ENCODE assay signal across 8 mouse cellular contexts in genomic region chr2:35336388-35337280, GRCm38 (mm10). TPM values are rescaled to one million over a fixed set of nuclear protein-coding genes. Genes with fewer than 3 reads are reported as not detected.
DNase-seq lines count a peak whose midpoint lies in the region; ATAC-seq and TF ChIP-seq lines count a peak whose summit lies in the region.

Stom (minus strand) TSS chr2:35336976.

- H3K4me2 ChIP-seq in hindbrain, postnatal 0 days (ENCODE audit: low read depth, low read length) = peak within 1 kb of the TSS; percentile 60

- peak within 1 kb of the TSS; percentile 93 for H3K4me3 ChIP-seq in gastrocnemius, adult 2 months
- peak within 1 kb of the TSS; percentile 47 for H3K4me3 ChIP-seq in hindbrain, postnatal 0 days (ENCODE audit: low read length)
- peak within 1 kb of the TSS; percentile 66 for H3K4me3 ChIP-seq in left cerebral cortex, adult 2 months

- TF ChIP-seq CTCF in gastrocnemius, adult 2 months (IDR thresholded peaks at IDR 0.05) = peak; percentile 7; the same call in 1 of the 2 replicates
- 0 out of 2 replicates have a peak, but pooled peaks have one; percentile 40 for TF ChIP-seq CTCF in hindbrain, postnatal 0 days (IDR thresholded peaks at IDR 0.05; ENCODE audit: low read depth)
- no peak; the same call in 1 of the 2 replicates for TF ChIP-seq CTCF in left cerebral cortex, adult 2 months (IDR thresholded peaks at IDR 0.05)

- no peaks in the 10 kb centered on the region for H3K27me3 ChIP-seq in hindbrain, postnatal 0 days (ENCODE audit: insufficient read depth, low read length)

- H3K36me3 ChIP-seq in hindbrain, postnatal 0 days (ENCODE audit: insufficient read depth, low read length) = no peaks in the 10 kb centered on the region

- intact Hi-C loops in gastrocnemius, adult 2 months (cut with DNase I) = no loop called here
- intact Hi-C loops in left cerebral cortex, adult 2 months (cut with DNase I) = no loop called here

- H3K27ac ChIP-seq in gastrocnemius, adult 2 months = peak within 1 kb of the TSS; percentile 96
- H3K27ac ChIP-seq in hindbrain, postnatal 0 days = peak within 1 kb of the TSS; percentile 62
- H3K27ac ChIP-seq in left cerebral cortex, adult 2 months = peak within 1 kb of the TSS; percentile 60

- no peaks in the 10 kb centered on the region for H3K4me1 ChIP-seq in hindbrain, postnatal 0 days (ENCODE audit: insufficient read depth, low read length)

- no peaks in the 10 kb centered on the region; the same call in 1 of the 2 replicates for H3K9me3 ChIP-seq in hindbrain, postnatal 0 days (ENCODE audit: low read length)

- DNase-seq in ZHBTc4 (ENCODE audit: low read depth, low spot score) = peak; percentile 100
- DNase-seq in gastrocnemius, adult 2 months = peak; percentile 100
- peak; percentile 99 for DNase-seq in hindbrain, postnatal 0 days (ENCODE audit: low spot score)
- DNase-seq in left cerebral cortex, adult 2 months (ENCODE audit: extremely low spot score in 1 of 2, low spot score in 2 of 2) = peak; percentile 95 to 96
- peak; percentile 95 to 97 for DNase-seq in right cerebral cortex, adult 2 months (ENCODE audit: low spot score in 2 of 2)
- DNase-seq in urinary bladder, postnatal 14 days (ENCODE audit: low spot score) = peak; percentile 100

- under 1% methylated on average over 45 of the region's 45 CpGs for WGBS in hindbrain, postnatal 0 days

- ATAC-seq in common myeloid progenitor, adult 5-6 weeks (replicated peaks; ENCODE audit: low read depth, poor library complexity, severe bottlenecking) = peak; percentile 92
- ATAC-seq in hindbrain, postnatal 0 days = peak; percentile 99
- peak; percentile 97 for ATAC-seq in megakaryocyte, adult 5-6 weeks (ENCODE audit: poor library complexity, severe bottlenecking)

- peak within 1 kb of the TSS; percentile 49 for H3K9ac ChIP-seq in hindbrain, postnatal 0 days (replicated peaks; ENCODE audit: low read length)

RNA-seq across cellular contexts. Expression of gene Stom, which starts in this region (rescaled TPM):
- total RNA-seq in common myeloid progenitor, adult 5-6 weeks (2017) = 76.2 and 80.6 TPM in 2 replicates
- total RNA-seq in gastrocnemius, adult 2 months (2021) = 10 to 100 TPM; 17.1 to 30.1 TPM
- total RNA-seq in hindbrain, postnatal 0 days (2014; rRNA removed) = 33.2 and 35.5 TPM in 2 replicates
- polyA plus RNA-seq in hindbrain, postnatal 0 days (2015; fragmentation: Nextera tagmentation; extraction: Ambion mirVana) = 30.8 and 32.1 TPM in 2 replicates
- 1 to 10 TPM; 6.3 to 6.7 TPM for total RNA-seq in left cerebral cortex, adult 2 months (2021)
- 77.7 and 90.3 TPM in 2 replicates for total RNA-seq in megakaryocyte, adult 5-6 weeks (2015)
- total RNA-seq in megakaryocyte, adult 5-6 weeks (2017) = 155 and 165 TPM in 2 replicates

Comparison
In these comparisons a context has a peak if more than half of its experiments do, and no peak if none do; other contexts are left out.
1. Peak in every context shown above with its lines: DNase-seq, ATAC-seq, H3K4me3 ChIP-seq and H3K27ac ChIP-seq.